Mouse (Mus musculus): ENCODE results near the gene Evl.

DNA sequence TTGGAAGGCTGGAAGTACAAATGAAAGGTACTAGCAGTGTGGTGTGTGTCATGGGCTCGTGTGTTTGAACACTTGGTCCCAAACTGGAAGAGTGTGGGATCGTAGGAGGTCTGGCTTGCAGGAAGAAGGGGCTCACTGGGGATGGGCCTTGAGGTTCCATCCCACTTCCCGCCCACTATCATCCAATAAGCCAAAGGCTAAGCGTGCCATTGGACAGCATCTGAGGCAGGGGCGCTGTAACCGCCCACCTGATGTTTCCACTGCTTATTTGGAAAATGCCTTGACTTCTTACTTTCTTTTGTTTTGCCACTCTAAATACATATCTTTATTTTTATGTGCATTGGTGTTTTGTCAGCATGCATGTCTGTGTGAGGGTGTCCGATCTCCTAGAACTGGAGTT, 2.8 kb upstream of the Evl start:
- TF ChIP-seq CTCF (IDR thresholded peaks at IDR 0.05; ENCODE audit: insufficient read depth, low read length), result no peak
- no peak for TF ChIP-seq POLR2A (IDR thresholded peaks at IDR 0.05; ENCODE audit: borderline replicate concordance, extremely low read depth, low read depth, low read length)

Data from lung, adult 2 months (tissue).